Mouse (Mus musculus) CD4-positive, CD25-positive, alpha-beta regulatory T cell, adult 2 months (primary cell): ENCODE data around the gene Ebf4.
"Not testable (repeated sequence)": the region's sequence is repeated elsewhere in the genome, so short reads cannot be mapped to it uniquely, and the experiment has no call there.

Experiments
- DNase-seq: peaks from one replicate; pipeline ENCODE4 v3.0.0-alpha.2; 2012; ENCODE audit warnings: low read depth, low spot score

Gene Ebf4

DNA sequence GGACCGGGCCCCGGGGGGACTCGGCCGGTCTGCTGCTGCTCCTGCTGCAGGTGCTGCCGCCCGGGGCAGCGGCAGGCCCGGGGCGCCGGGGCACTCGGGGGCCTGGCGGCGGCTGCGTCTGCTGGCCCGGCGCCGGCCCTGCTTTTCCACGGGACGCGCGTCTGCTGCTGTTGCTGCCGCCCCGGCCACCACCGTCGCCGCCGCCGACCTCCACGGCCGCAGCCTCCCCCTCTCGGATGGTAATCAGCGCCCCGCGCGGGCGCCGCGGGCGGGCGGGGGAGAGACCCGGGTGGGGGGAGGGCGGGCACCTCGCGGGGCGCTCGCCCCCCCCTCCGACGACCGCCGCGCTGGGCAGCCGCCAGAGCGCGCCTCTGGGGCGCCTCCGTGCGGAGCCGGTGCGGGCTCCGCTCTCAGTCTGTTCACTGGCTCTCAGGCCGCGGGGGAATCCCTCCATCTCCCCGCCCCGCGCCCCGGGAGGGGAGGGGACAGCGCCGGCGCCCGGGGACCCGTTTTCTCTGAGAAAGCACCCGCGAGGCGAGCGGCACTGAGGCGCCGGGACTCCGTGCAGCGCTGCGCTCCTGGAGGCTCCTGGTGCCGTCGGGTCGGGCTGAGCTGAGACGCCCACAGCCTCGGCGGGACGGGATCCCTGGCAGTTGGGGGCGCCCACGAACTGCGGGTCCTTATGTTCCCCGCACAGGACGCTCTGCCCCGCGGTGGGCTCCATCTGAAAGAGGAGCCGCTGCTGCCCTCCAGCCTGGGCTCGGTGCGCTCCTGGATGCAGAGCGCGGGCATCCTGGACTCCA is 563 bp downstream of the Ebf4 start:
- peak; percentile 56 for DNase-seq

GRCm38 (mm10) chr2:130296134-130296745 is 1.3 kb downstream of the Ebf4 start:
- no peak for DNase-seq

GRCm38 (mm10) chr2:130297580-130297979 is 2.6 kb downstream of the Ebf4 start:
- DNase-seq: no peak

DNA sequence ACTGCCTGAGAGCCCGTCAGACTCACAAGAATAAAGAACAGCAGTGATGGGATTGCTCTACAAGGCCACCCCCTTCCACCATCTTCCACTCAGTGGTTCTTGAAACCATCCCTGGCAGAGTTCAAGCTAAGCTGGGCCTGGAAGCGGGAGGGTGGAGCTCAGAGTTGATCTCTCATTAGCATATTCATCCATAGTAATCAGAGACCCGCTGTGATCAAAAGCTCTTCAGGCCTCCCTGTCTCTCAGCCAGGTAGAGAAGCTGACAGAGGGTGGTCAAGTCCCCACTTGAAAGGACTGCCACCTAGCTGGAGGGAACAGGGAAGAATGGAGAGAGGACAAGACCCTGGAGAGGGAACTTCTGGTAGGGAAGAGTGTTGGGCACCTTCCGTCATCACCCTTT is 8.0 kb downstream of the Ebf4 start:
- DNase-seq: no peak

GRCm38 (mm10) chr2:130327057-130327456 is 32.1 kb downstream of the Ebf4 start:
- no peak for DNase-seq

DNA sequence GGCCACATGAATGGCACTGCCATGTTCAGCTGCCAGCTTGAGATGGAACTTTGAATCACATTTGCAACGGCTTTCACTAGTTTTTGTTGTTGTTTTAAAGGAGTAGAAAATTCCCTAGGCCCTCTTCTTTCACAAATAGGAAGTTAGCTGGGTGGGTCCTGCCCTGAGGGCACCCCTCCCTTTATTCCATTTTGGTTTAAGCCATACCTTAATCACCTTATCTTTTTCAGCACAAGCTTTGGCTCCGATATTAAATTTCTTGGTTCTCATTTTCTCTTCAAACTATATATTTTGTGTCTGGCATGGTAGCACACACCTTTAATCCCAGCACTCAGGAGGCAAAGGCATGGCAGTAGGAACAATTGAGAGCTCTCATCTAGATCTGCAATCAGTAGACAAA is 34.5 kb downstream of the Ebf4 start:
- no peak for DNase-seq

DNA sequence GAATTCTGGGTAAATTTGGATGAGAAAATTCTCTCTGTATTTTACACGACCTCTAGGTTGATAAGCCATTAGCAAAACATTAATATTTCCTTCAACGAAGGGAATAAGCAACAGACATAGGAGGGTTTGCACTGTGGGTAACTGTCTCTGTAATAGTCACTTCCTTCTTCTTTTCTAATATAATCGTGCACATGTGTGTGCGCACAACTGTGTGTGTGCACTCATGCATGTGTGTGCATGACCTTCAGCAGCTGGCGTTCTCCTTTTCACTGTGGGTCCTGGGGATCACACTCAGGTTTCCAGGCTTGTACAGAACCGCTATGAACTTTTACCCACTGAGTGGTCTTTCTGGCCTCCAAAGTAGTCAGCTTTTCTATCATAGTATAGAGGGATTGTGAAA is 40.1 kb downstream of the Ebf4 start:
- DNase-seq: no peak

GRCm38 (mm10) chr2:130340464-130341219 is 45.7 kb downstream of the Ebf4 start:
- DNase-seq: no peak

DNA sequence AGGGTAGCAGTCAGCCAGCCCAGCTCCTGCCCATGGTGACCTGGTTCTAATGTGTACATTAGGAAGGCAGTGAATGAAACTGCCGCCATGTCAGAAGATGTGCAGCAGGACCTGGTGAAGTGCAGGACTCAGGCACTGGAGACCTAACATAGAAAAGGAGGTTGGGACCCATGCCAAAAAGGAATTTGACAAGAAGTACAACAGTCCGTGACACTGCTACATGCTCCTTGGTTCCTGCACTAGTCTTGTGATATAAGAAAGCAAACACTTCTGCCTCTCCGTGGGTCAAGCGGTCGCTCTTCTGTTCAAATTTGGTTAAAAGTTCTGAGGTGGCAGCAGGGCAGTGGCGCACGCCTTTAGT is 46.2 kb downstream of the Ebf4 start:
- DNase-seq: no peak

GRCm38 (mm10) chr2:130350376-130350775 is 55.4 kb downstream of the Ebf4 start:
- no peak for DNase-seq

DNA sequence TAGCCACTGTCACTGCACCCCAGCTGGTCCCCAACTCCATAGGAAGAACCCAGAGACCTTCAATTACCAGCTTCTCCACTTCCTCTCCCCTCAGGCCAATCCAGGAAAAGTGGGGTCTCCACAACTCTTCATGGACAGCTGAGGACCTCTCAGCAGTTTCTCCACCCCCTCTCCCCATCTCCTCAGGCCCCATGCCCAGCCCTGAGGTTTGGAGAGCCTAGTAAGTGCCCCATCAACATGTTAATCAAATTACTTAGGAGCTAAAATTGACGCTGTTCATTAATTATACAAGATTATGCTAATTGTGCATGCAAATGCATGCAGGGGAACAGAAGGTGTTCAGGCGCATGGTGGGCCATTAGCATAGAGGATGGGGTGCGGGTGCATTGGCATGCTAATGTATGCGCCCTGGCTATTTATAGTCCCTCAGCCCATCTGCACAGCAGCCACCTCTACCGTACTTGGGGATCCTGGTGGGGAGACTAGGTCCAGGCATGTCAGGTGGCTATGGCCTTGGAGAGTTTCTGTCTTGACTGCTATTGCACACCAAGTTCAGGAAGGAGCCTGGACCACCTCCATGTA is 56.9 kb downstream of the Ebf4 start:
- no peak for DNase-seq

DNA sequence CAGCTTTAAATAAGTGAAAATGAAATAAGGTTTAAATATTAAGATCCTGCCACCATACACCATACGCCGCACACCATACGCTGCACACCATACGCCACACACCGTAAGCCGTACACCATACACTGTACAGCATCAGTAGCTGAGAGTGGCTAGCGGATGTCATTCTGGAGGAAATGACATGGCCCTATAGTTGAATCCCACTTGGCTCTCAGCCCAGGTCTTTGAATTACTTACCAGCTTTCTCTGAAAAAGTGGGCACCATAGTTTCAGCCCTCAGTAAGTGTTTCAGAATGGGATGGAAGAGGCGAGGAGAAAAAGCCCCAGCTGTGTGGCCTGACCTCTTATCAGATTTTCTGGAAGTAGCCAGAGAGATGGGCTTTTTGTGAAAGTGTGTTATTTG is 58.4 kb downstream of the Ebf4 start:
- DNase-seq: no peak

DNA sequence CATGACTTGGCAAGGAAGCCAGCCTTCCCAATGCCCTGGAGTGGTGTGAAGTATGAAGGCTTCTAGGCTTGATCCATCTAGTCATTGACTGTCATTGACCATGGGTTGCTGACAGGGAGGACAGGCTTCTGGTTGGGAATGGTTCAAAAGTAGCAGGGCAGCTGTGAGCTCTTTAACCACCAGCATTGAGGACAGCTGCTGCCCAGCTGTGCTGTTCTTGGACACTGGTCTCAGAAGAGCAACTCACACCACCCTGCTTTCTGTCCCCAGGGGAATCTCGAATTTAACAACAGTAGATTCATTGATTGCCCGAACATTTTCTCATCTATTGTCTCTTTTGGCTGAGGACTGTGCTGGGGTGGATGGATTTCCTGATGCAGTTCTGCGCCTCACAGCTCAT is 58.9 kb downstream of the Ebf4 start:
- DNase-seq: no peak

- no peak for DNase-seq
Measured at GRCm38 (mm10) chr2:130357551-130357950, 62.6 kb downstream of the Ebf4 start.

- no peak for DNase-seq
Measured at GRCm38 (mm10) chr2:130358852-130359251, 63.9 kb downstream of the Ebf4 start.

GRCm38 (mm10) chr2:130362511-130363026 is 67.6 kb downstream of the Ebf4 start:
- DNase-seq: peak; percentile 22

GRCm38 (mm10) chr2:130365211-130366094 is 70.5 kb downstream of the Ebf4 start:
- no peak for DNase-seq

DNA sequence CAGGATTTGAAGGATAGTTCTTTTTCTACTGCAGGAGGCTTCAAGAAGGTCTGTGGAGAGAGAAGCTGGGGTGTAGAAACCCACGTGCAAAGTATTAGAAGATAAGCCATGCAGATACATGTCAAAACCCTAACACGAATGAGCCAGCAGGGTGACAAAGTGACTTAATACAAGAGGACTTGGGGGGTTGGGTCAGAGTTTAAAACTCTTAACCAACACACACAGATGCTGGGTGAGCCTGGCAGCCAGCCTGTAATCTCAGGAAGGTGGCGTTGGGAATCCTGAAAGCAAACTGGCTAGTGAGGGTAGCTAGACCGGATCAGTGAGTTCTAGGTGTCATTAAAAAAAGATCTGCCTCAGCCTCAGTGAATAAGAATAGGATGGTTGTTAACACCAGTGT is 72.4 kb downstream of the Ebf4 start:
- DNase-seq: no peak

DNA sequence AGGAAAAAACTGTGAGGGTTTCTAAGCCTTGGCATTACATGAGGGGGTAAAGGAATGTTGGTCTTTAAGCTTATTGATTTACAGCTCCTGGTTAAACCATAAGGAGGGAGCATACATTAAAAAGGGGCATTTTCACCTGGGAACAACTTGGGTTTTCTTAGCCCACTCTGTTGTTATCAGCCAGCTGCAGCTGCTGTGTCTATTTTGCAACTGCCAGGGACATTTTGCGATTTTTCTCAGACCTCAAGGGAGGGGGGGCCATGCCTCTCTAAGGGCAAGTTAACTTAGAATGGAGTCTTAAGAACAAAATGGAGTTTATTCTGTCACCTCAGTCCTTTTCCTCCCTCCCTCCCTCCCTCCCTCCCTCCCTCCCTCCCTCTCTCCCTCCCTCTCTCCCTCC is 78.1 kb downstream of the Ebf4 start:
- DNase-seq: not testable (repeated sequence)

GRCm38 (mm10) chr2:130374951-130375350 is 80.0 kb downstream of the Ebf4 start:
- no peak for DNase-seq

- no peak for DNase-seq
Measured at GRCm38 (mm10) chr2:130383205-130383604, 88.2 kb downstream of the Ebf4 start.
